Mouse (Mus musculus) cerebral cortex, adult 2 months (tissue): ENCODE results near the gene Pkp2.

Experiments
- WGBS: fragments of 180-500 bp; shearing (Covaris S2); methylation state at CpG from one replicate; pipeline ENCODE4 v1.1.7; 2018; 5-methylcytosine and 5-hydroxymethylcytosine counted together

Pkp2 gene

GRCm38 (mm10) chr16:16261481-16261880, 48.4 kb downstream of the Pkp2 start:
- WGBS = 74% methylated on average over 6 of the region's 6 CpGs

- 78% methylated on average over 3 of the region's 3 CpGs for WGBS
Observed at GRCm38 (mm10) chr16:16262436-16262835, 49.3 kb downstream of the Pkp2 start.

- 65% methylated on average over 3 of the region's 3 CpGs for WGBS
Observed at GRCm38 (mm10) chr16:16272978-16273377, 59.9 kb downstream of the Pkp2 start.

GRCm38 (mm10) chr16:16273752-16274151, 60.6 kb downstream of the Pkp2 start:
- WGBS = 77% methylated on average over 6 of the region's 6 CpGs

GRCm38 (mm10) chr16:16302369-16303137, 89.4 kb downstream of the Pkp2 start, which contains the start of gene Yars2:
Gene Yars2, plus strand, starts transcription at chr16:16302965.
- under 1% methylated on average over 50 of the region's 50 CpGs for WGBS

GRCm38 (mm10) chr16:16303138-16303827, 90.2 kb downstream of the Pkp2 start:
- WGBS = under 1% methylated on average over 61 of the region's 61 CpGs

- WGBS = 21% methylated on average over 7 of the region's 7 CpGs
Observed at GRCm38 (mm10) chr16:16303888-16304287, 90.8 kb downstream of the Pkp2 start.

- 88% methylated on average over 5 of the region's 5 CpGs for WGBS
Observed at GRCm38 (mm10) chr16:16311319-16311718, 98.2 kb downstream of the Pkp2 start.
